Mouse (Mus musculus) limb, embryonic 12.5 days (tissue): ENCODE data around the gene Ptprg. TPM values are rescaled to one million over a fixed set of nuclear protein-coding genes. Genes with fewer than 3 reads are reported as not detected.

Source experiments
- ATAC-seq: fragments of 200-750 bp; cut with Nextera tagmentation; 2 replicates; pipeline ENCODE4 v1.8.0; 2017; ENCODE audit warnings: low read depth, moderate TSS enrichment; ENCODE audit not compliant: insufficient number of reproducible peaks, insufficient read depth, low FRiP score, low TSS enrichment
- H3K27ac ChIP-seq: fragments of 300-500 bp; sonication (generic); 2 replicates; pipeline ENCODE4 v1.5.1; 2016; ENCODE audit warnings: mild to moderate bottlenecking, moderate library complexity
- H3K27me3 ChIP-seq: fragments of 300-500 bp; sonication (generic); 2 replicates; pipeline ENCODE4 v1.6.1; 2016; ENCODE audit warnings: mild to moderate bottlenecking, moderate library complexity
- H3K36me3 ChIP-seq: fragments of 300-500 bp; sonication (generic); 2 replicates; pipeline ENCODE4 v1.6.1; 2016; ENCODE audit warnings: mild to moderate bottlenecking, moderate library complexity
- H3K4me1 ChIP-seq: fragments of 300-500 bp; sonication (generic); replicated peaks from 2 replicates; pipeline ENCODE4 v1.6.1; 2016
- H3K4me2 ChIP-seq: fragments of 300-500 bp; sonication (generic); 2 replicates; pipeline ENCODE4 v1.6.1; 2016; ENCODE audit warnings: mild to moderate bottlenecking, moderate library complexity
- H3K4me3 ChIP-seq: fragments of 300-500 bp; sonication (generic); replicated peaks from 2 replicates; pipeline ENCODE4 v1.5.1; 2016; ENCODE audit warnings: mild to moderate bottlenecking
- H3K9ac ChIP-seq: fragments of 300-500 bp; sonication (generic); replicated peaks from 2 replicates; pipeline ENCODE4 v1.6.1; 2016; ENCODE audit warnings: mild to moderate bottlenecking, moderate library complexity
- H3K9me3 ChIP-seq: fragments of 300-500 bp; sonication (generic); 2 replicates; pipeline ENCODE4 v1.6.1; 2016; ENCODE audit warnings: mild to moderate bottlenecking, moderate library complexity
- WGBS: fragments of 180-500 bp; shearing (Covaris S2); methylation state at CpG from one replicate; pipeline ENCODE4 v1.1.7; 2016; 5-methylcytosine and 5-hydroxymethylcytosine counted together
- polyA plus RNA-seq: library from polyadenylated mRNA; unstranded; fragments of >200 nt; fragmentation: Nextera tagmentation; extraction: Ambion mirVana; gene quantifications from 2 replicates; pipeline ENCODE4 v1.2.1, GENCODE M21; 2016

Ptprg gene
- polyA plus RNA-seq, 1 experiment from 2014 or later: 37.5 TPM

DNA sequence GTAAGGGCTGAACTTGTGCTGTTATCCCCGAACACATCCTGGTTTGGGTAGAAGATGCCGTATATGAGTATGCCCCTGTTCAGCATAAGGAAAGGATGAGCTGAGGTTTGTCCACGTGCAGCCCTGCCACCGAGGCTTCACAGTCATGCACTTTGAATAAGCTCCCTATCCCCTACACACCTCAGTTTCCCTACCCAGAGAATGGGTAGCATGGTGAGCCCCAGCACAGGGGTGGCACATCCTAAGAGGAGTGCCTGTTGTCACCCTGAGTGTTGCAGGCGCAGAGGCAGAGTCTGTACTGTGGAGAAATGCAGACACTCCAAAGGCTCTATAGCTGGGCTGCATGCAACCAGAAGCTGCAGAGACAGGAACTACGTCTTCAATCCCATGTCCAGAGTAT is 599.4 kb downstream of the Ptprg start:
- no peaks in the 10 kb centered on the region for H3K27me3 ChIP-seq
- H3K9ac ChIP-seq: no peak overlapping the region
- H3K36me3 ChIP-seq: peaks cover 13% of the 10 kb centered on the region; the same call in 1 of the 2 replicates
- 94% methylated on average over 6 of the region's 6 CpGs for WGBS
- no peak overlapping the region for H3K4me2 ChIP-seq
- H3K9me3 ChIP-seq: no peaks in the 10 kb centered on the region
- no peak overlapping the region for H3K27ac ChIP-seq
- no peak for ATAC-seq
- no peak overlapping the region for H3K4me3 ChIP-seq
- 0 out of 2 replicates have a peak, but pooled peaks cover 4% of the 10 kb centered on the region for H3K4me1 ChIP-seq

- Histone ChIP-seq H3K4me3 (no peak overlapping the region), H3K27ac (no peak overlapping the region), H3K4me1 (0 out of 2 replicates have a peak, but pooled peaks cover 4% of the 10 kb centered on the region), H3K9ac (no peak overlapping the region), H3K9me3 (no peaks in the 10 kb centered on the region), H3K4me2 (no peak overlapping the region), H3K27me3 (no peaks in the 10 kb centered on the region), H3K36me3 (peaks cover 9% of the 10 kb centered on the region; the same call in 1 of the 2 replicates)
- WGBS: 85% methylated on average over 13 of the region's 13 CpGs
- ATAC-seq: no peak
Measured at GRCm38 (mm10) chr14:12153599-12153998, 600.3 kb downstream of the Ptprg start.

GRCm38 (mm10) chr14:12161738-12162310 is 608.5 kb downstream of the Ptprg start:
- H3K4me1 ChIP-seq: peaks cover 9% of the 10 kb centered on the region
- H3K9me3 ChIP-seq: no peaks in the 10 kb centered on the region
- no peak overlapping the region for H3K9ac ChIP-seq
- H3K4me3 ChIP-seq: no peak overlapping the region
- 0 out of 2 replicates have a peak overlapping the region, but pooled peaks have one; percentile 17 for H3K27ac ChIP-seq
- ATAC-seq: no peak
- no peak overlapping the region for H3K4me2 ChIP-seq
- no peaks in the 10 kb centered on the region for H3K27me3 ChIP-seq
- 72% methylated on average over 14 of the region's 14 CpGs for WGBS
- peaks cover 6% of the 10 kb centered on the region; the same call in 1 of the 2 replicates for H3K36me3 ChIP-seq

GRCm38 (mm10) chr14:12162331-12162854 is 609.1 kb downstream of the Ptprg start:
- Histone ChIP-seq H3K4me3 (no peak overlapping the region), H3K27me3 (no peaks in the 10 kb centered on the region), H3K27ac (0 out of 2 replicates have a peak overlapping the region, but pooled peaks have one; percentile 12), H3K4me1 (peaks cover 9% of the 10 kb centered on the region), H3K9me3 (no peaks in the 10 kb centered on the region), H3K4me2 (no peak overlapping the region), H3K9ac (no peak overlapping the region), H3K36me3 (peaks cover 6% of the 10 kb centered on the region; the same call in 1 of the 2 replicates)
- WGBS: 72% methylated on average over 5 of the region's 5 CpGs
- peak; percentile 35; the same call in 1 of the 2 replicates for ATAC-seq

DNA sequence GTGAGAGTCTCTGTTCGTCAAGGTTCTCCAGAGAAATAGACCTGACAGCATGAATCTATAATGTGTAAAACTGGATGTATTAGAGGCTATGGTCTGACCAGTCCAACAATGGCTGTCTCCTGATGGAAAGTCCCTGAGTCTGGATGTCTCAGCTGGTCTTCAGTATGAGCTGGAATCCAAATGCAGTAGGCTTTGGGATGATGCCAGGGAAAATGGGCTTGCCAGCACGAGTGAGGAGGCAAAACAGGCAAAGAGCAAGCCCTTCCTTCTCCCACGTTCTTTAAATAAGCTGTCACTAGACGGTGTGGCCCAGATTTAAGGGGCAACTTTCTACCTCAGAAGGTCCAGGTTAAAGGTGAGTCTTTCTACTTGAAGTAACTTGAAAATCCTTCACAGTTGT is 609.9 kb downstream of the Ptprg start:
- peaks cover 6% of the 10 kb centered on the region; the same call in 1 of the 2 replicates for H3K36me3 ChIP-seq
- no peak overlapping the region for H3K4me2 ChIP-seq
- 90% methylated on average over 4 of the region's 4 CpGs for WGBS
- no peak for ATAC-seq
- H3K9ac ChIP-seq: no peak overlapping the region
- H3K9me3 ChIP-seq: no peaks in the 10 kb centered on the region
- H3K4me3 ChIP-seq: no peak overlapping the region
- no peak overlapping the region for H3K27ac ChIP-seq
- H3K27me3 ChIP-seq: no peaks in the 10 kb centered on the region
- H3K4me1 ChIP-seq: peaks cover 9% of the 10 kb centered on the region

DNA sequence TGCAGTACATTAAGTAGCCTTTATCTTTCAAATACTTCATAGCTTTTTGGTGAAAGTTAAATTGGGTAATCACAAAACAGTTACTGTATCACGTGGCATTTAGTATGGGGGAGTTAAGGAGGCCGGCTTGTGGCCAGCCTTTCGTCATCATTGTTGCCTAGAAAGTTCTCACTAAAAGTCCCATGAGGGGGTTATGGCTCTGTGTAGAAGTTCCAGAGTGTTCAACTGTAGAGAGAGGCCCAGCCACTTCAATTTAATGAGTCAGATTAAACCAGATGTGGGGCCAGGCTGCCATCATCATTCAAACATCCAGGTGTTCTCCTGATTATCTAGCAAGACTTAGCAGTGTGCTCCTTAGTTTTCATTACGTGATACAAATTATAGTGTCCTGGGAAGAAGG is 613.9 kb downstream of the Ptprg start:
- WGBS: 81% methylated on average over 4 of the region's 4 CpGs
- Histone ChIP-seq H3K4me3 (no peak overlapping the region), H3K36me3 (peaks cover 11% of the 10 kb centered on the region; the same call in 1 of the 2 replicates), H3K27ac (no peak overlapping the region), H3K9me3 (no peaks in the 10 kb centered on the region), H3K4me2 (no peak overlapping the region), H3K4me1 (peaks cover 2% of the 10 kb centered on the region), H3K27me3 (no peaks in the 10 kb centered on the region), H3K9ac (no peak overlapping the region)
- ATAC-seq: no peak

GRCm38 (mm10) chr14:12167651-12168050 is 614.3 kb downstream of the Ptprg start:
- no peak for ATAC-seq
- WGBS: 79% methylated on average over 8 of the region's 8 CpGs
- Histone ChIP-seq H3K27ac (no peak overlapping the region), H3K4me2 (no peak overlapping the region), H3K27me3 (no peaks in the 10 kb centered on the region), H3K9me3 (no peaks in the 10 kb centered on the region), H3K4me3 (no peak overlapping the region), H3K4me1 (no peaks in the 10 kb centered on the region), H3K9ac (no peak overlapping the region), H3K36me3 (peaks cover 11% of the 10 kb centered on the region; the same call in 1 of the 2 replicates)

DNA sequence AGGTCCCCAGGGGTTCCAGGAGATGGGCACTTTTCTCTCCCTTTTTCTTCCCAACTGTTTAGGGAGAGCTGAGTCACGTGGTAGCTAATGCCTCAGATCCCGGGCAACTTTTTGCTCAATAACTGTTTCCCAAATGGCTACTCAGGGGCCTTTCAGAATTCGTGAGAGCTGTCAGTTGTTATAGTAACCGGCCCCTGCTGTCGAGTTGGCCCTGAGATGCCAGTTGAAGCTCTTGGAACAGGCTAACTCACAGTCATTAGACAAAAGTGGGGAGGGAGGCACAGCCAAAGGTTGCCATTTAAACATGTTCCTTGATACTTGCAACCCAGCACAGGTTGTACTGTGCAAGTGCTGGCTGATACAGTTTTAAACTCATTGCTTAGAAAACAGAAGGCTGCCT is 624.1 kb downstream of the Ptprg start:
- no peak overlapping the region for H3K27ac ChIP-seq
- no peaks in the 10 kb centered on the region; the same call in 1 of the 2 replicates for H3K4me1 ChIP-seq
- 43% methylated on average over 5 of the region's 5 CpGs for WGBS
- no peaks in the 10 kb centered on the region for H3K9me3 ChIP-seq
- no peak for ATAC-seq
- no peaks in the 10 kb centered on the region for H3K36me3 ChIP-seq
- no peak overlapping the region for H3K4me2 ChIP-seq
- H3K4me3 ChIP-seq: no peak overlapping the region
- no peaks in the 10 kb centered on the region for H3K27me3 ChIP-seq
- no peak overlapping the region for H3K9ac ChIP-seq

DNA sequence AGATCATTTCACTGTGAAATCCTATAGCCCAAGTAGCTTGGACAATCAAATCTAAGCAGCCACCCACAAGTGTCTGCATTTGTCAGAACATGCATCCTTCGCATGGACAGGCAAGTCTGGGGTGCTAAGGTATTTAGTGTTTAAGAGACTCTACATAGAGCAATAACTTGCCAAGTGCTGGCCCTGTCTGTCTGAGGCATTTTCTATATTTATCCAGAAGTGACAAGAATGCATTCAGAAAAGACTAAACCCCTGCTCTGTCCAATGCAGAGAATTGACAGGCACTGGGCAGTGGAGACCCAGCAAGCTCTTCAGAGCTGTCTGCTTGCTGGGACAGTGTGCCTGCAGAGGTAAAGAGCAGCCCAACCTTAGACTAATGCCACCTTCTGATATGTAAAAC is 625.3 kb downstream of the Ptprg start:
- H3K4me2 ChIP-seq: no peak overlapping the region
- no peaks in the 10 kb centered on the region for H3K9me3 ChIP-seq
- ATAC-seq: no peak
- no peak overlapping the region for H3K27ac ChIP-seq
- no peaks in the 10 kb centered on the region for H3K27me3 ChIP-seq
- H3K4me3 ChIP-seq: no peak overlapping the region
- H3K4me1 ChIP-seq: no peaks in the 10 kb centered on the region; the same call in 1 of the 2 replicates
- WGBS: 80% methylated on average over 1 of the region's 1 CpGs
- no peak overlapping the region for H3K9ac ChIP-seq
- no peaks in the 10 kb centered on the region for H3K36me3 ChIP-seq

GRCm38 (mm10) chr14:12180116-12180515 is 626.8 kb downstream of the Ptprg start:
- WGBS: 73% methylated on average over 3 of the region's 3 CpGs

GRCm38 (mm10) chr14:12185040-12185439 is 631.7 kb downstream of the Ptprg start:
- WGBS: 78% methylated on average over 4 of the region's 4 CpGs
- no peak for ATAC-seq

More at GRCm38 (mm10) chr14:12180116-12180515, 626.8 kb downstream of the Ptprg start:
- H3K9ac ChIP-seq: no peak overlapping the region
- H3K4me2 ChIP-seq: no peak overlapping the region
- no peaks in the 10 kb centered on the region; the same call in 1 of the 2 replicates for H3K4me1 ChIP-seq
- no peak overlapping the region for H3K4me3 ChIP-seq
- H3K9me3 ChIP-seq: no peaks in the 10 kb centered on the region
- H3K27me3 ChIP-seq: no peaks in the 10 kb centered on the region
- no peak for ATAC-seq
- H3K36me3 ChIP-seq: no peaks in the 10 kb centered on the region
- H3K27ac ChIP-seq: no peak overlapping the region

More at GRCm38 (mm10) chr14:12185040-12185439, 631.7 kb downstream of the Ptprg start:
- Histone ChIP-seq H3K27me3 (no peaks in the 10 kb centered on the region), H3K4me3 (no peak overlapping the region), H3K36me3 (no peaks in the 10 kb centered on the region), H3K4me1 (peaks cover 28% of the 10 kb centered on the region), H3K27ac (no peak overlapping the region), H3K9ac (no peak overlapping the region), H3K4me2 (no peak overlapping the region), H3K9me3 (no peaks in the 10 kb centered on the region)
